Mouse (Mus musculus) C2C12 (cell line): ENCODE results near the gene Glt28d2.

Experiments used
- CEBPB ChIP-seq: IDR thresholded peaks from one replicate; pipeline ENCODE4 v1.6.1; 2011; ENCODE audit warnings: low read depth, mild to moderate bottlenecking, control low read depth, moderate library complexity
- CTCF ChIP-seq: IDR thresholded peaks from one replicate; pipeline ENCODE4 v1.5.1; 2011; ENCODE audit not compliant: control insufficient read depth, insufficient read depth, insufficient read length
- MAX ChIP-seq: IDR thresholded peaks from one replicate; pipeline ENCODE4 v1.6.1; 2011; ENCODE audit warnings: mild to moderate bottlenecking, control low read depth
- MYOD1 ChIP-seq: IDR thresholded peaks from one replicate; pipeline ENCODE4 v1.6.1; 2011; ENCODE audit warnings: low read depth; ENCODE audit not compliant: control insufficient read depth, insufficient read length

- no peak for TF ChIP-seq CTCF
- TF ChIP-seq CEBPB: no peak
- no peak for TF ChIP-seq MAX
- TF ChIP-seq MYOD1: peak; percentile 4
These were observed 60.0 kb downstream of the Glt28d2 start for GRCm38 (mm10) chr3:85827283-85827682.
